Mouse (Mus musculus): Measurements from ENCODE around the gene Olfr846. TPM values are rescaled to one million over a fixed set of nuclear protein-coding genes. Genes with fewer than 3 reads are reported as not detected.

Olfr846 gene
- not detected for polyA plus RNA-seq (2012; fragmentation: generic; extraction: Trizol)

- Histone ChIP-seq H3K4me3 (no peak within 1 kb of the TSS), H3K4me2 (ENCODE audit: low read depth) (no peak within 1 kb of the TSS), H3K36me3 (ENCODE audit: control insufficient read depth, insufficient read depth) (no peaks in the 10 kb centered on the region), H3K79me2 (ENCODE audit: control insufficient read depth, insufficient read depth) (no peaks in the 10 kb centered on the region), H3K27me3 (ENCODE audit: control insufficient read depth, insufficient read depth, insufficient read length) (no peaks in the 10 kb centered on the region), H3ac (ENCODE audit: control insufficient read depth, insufficient read length) (no peak within 1 kb of the TSS)
- TF ChIP-seq USF1 (IDR thresholded peaks at IDR 0.05; ENCODE audit: low read depth): no peak
- no peak for TF ChIP-seq MYOG (IDR thresholded peaks at IDR 0.05; ENCODE audit: control insufficient read depth in 1 of 3, insufficient read depth in 1 of 3, insufficient read length in 2 of 3, low read depth in 2 of 3)
- TF ChIP-seq E2F4 (IDR thresholded peaks at IDR 0.05; ENCODE audit: insufficient read depth): no peak
- TF ChIP-seq MAX (IDR thresholded peaks at IDR 0.05; ENCODE audit: low read depth): no peak
Observed at GRCm38 (mm10) chr9:19363905-19364304, at the start of gene Olfr846. Gene Olfr846 (minus strand): TSS chr9:19364005.

GRCm38 (mm10) chr9:19378569-19378968 is 14.8 kb upstream of the Olfr846 start, which contains the start of gene Olfr847:
Gene Olfr847 (minus strand): TSS chr9:19378669.
- H3K4me2 ChIP-seq (ENCODE audit: low read depth): no peak within 1 kb of the TSS
- H3ac ChIP-seq (ENCODE audit: control insufficient read depth, insufficient read length): no peak within 1 kb of the TSS
- no peaks in the 10 kb centered on the region for H3K27me3 ChIP-seq (ENCODE audit: control insufficient read depth, insufficient read depth, insufficient read length)
- H3K36me3 ChIP-seq (ENCODE audit: control insufficient read depth, insufficient read depth): no peaks in the 10 kb centered on the region
- no peak within 1 kb of the TSS for H3K4me3 ChIP-seq
- TF ChIP-seq SRF (IDR thresholded peaks at IDR 0.05; ENCODE audit: control insufficient read depth, insufficient read length, low read depth) (no peak), TCF12 (IDR thresholded peaks at IDR 0.05; ENCODE audit: insufficient read depth, poor library complexity, severe bottlenecking) (no peak), USF1 (IDR thresholded peaks at IDR 0.05; ENCODE audit: low read depth) (no peak), CEBPB (IDR thresholded peaks at IDR 0.05; ENCODE audit: insufficient read depth, poor library complexity, severe bottlenecking) (no peak), MYOG (IDR thresholded peaks at IDR 0.05; ENCODE audit: control insufficient read depth in 1 of 3, insufficient read depth in 1 of 3, insufficient read length in 2 of 3, low read depth in 2 of 3) (no peak)
- no peaks in the 10 kb centered on the region for H3K79me2 ChIP-seq (ENCODE audit: control insufficient read depth, insufficient read depth)

GRCm38 (mm10) chr9:19336157-19336556 is 27.6 kb downstream of the Olfr846 start, which contains the start of gene Olfr845:
Gene Olfr845 (plus strand): TSS chr9:19336457.
- TF ChIP-seq REST (IDR thresholded peaks at IDR 0.05; ENCODE audit: insufficient read depth, insufficient read length) (no peak), MYOD1 (IDR thresholded peaks at IDR 0.05; ENCODE audit: control insufficient read depth in 1 of 3, insufficient read length in 2 of 3, low read depth in 2 of 3) (no peak), CEBPB (IDR thresholded peaks at IDR 0.05; ENCODE audit: insufficient read depth, poor library complexity, severe bottlenecking) (no peak), E2F4 (IDR thresholded peaks at IDR 0.05; ENCODE audit: insufficient read depth) (no peak), POLR2AphosphoS2 (IDR thresholded peaks at IDR 0.05; ENCODE audit: insufficient read length, low read depth) (no peak), USF1 (IDR thresholded peaks at IDR 0.05; ENCODE audit: low read depth) (no peak), MAX (IDR thresholded peaks at IDR 0.05; ENCODE audit: low read depth) (no peak), POLR2A (IDR thresholded peaks at IDR 0.05; ENCODE audit: insufficient read length, low read depth) (no peak)
- no peaks in the 10 kb centered on the region for H3K79me2 ChIP-seq (ENCODE audit: control insufficient read depth, insufficient read depth)
- no peak within 1 kb of the TSS for H3K4me3 ChIP-seq
- H3ac ChIP-seq (ENCODE audit: control insufficient read depth, insufficient read length): no peak within 1 kb of the TSS
- no peak within 1 kb of the TSS for H3K4me2 ChIP-seq (ENCODE audit: low read depth)
- no peaks in the 10 kb centered on the region for H3K27me3 ChIP-seq (ENCODE audit: control insufficient read depth, insufficient read depth, insufficient read length)
- no peaks in the 10 kb centered on the region for H3K36me3 ChIP-seq (ENCODE audit: control insufficient read depth, insufficient read depth)

DNA sequence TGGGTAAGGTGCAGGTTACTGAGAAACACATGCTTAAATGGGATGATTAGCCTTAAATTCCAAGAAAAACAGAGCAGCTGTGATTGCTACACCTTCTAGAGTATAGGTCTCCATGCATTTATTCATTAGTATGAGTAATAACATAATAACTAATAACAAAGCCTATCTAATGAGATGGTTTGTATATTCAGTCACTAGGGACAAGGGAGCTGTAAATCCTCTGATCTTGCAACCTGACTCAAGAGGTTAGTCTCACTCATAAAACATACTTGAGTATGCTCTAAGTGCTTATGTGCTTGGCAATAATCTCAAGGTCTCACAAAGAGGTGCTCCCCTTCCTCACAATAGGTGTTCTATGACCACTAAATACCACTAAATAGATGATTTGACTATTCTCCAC is 47.8 kb downstream of the Olfr846 start, which contains the start of gene Olfr844:
Olfr844 (plus strand) TSS at position 301 of the 400 bp plus-strand sequence.
- Histone ChIP-seq H3K79me2 (ENCODE audit: control insufficient read depth, insufficient read depth) (no peaks in the 10 kb centered on the region), H3K27me3 (ENCODE audit: control insufficient read depth, insufficient read depth, insufficient read length) (no peaks in the 10 kb centered on the region), H3ac (ENCODE audit: control insufficient read depth, insufficient read length) (no peak within 1 kb of the TSS), H3K4me3 (no peak within 1 kb of the TSS), H3K4me2 (ENCODE audit: low read depth) (no peak within 1 kb of the TSS), H3K36me3 (ENCODE audit: control insufficient read depth, insufficient read depth) (no peaks in the 10 kb centered on the region)
- TF ChIP-seq POLR2AphosphoS2 (IDR thresholded peaks at IDR 0.05; ENCODE audit: insufficient read length, low read depth): no peak
- TF ChIP-seq TCF12 (IDR thresholded peaks at IDR 0.05; ENCODE audit: insufficient read depth, poor library complexity, severe bottlenecking): no peak
- no peak for TF ChIP-seq TCF3 (IDR thresholded peaks at IDR 0.05; ENCODE audit: insufficient read length, low read depth)

Other genes with a start within 250 kb of the Olfr846 start
- not detected for gene Olfr836, start 243.6 kb downstream of the Olfr846 start, polyA plus RNA-seq (2012; fragmentation: generic; extraction: Trizol)
- gene Olfr837, start 227.7 kb downstream of the Olfr846 start, polyA plus RNA-seq (2012; fragmentation: generic; extraction: Trizol): not detected
- not detected for gene Olfr839-ps1, start 186.7 kb downstream of the Olfr846 start, polyA plus RNA-seq (2012; fragmentation: generic; extraction: Trizol)
- gene Olfr843, start 112.0 kb downstream of the Olfr846 start, polyA plus RNA-seq (2012; fragmentation: generic; extraction: Trizol): not detected
- not detected for gene Olfr844, start 47.7 kb downstream of the Olfr846 start, polyA plus RNA-seq (2012; fragmentation: generic; extraction: Trizol)
- gene Olfr845, start 27.5 kb downstream of the Olfr846 start, polyA plus RNA-seq (2012; fragmentation: generic; extraction: Trizol): not detected
- gene Olfr847, start 14.7 kb upstream of the Olfr846 start, polyA plus RNA-seq (2012; fragmentation: generic; extraction: Trizol): 0.02 TPM
- not detected for gene Olfr849, start 76.3 kb upstream of the Olfr846 start, polyA plus RNA-seq (2012; fragmentation: generic; extraction: Trizol)
- not detected for gene Olfr850, start 114.2 kb upstream of the Olfr846 start, polyA plus RNA-seq (2012; fragmentation: generic; extraction: Trizol)
- not detected for gene Olfr851, start 129.3 kb upstream of the Olfr846 start, polyA plus RNA-seq (2012; fragmentation: generic; extraction: Trizol)
- gene Olfr853, start 177.1 kb upstream of the Olfr846 start, polyA plus RNA-seq (2012; fragmentation: generic; extraction: Trizol): not detected
- not detected for gene Olfr854, start 203.4 kb upstream of the Olfr846 start, polyA plus RNA-seq (2012; fragmentation: generic; extraction: Trizol)
- not detected for gene Olfr855, start 218.6 kb upstream of the Olfr846 start, polyA plus RNA-seq (2012; fragmentation: generic; extraction: Trizol)